Mouse (Mus musculus) effector memory CD4-positive, alpha-beta T cell, adult 7 months (primary cell): ENCODE data around the gene Vmn1r142. TPM values are rescaled to one million over a fixed set of nuclear protein-coding genes. Genes with fewer than 3 reads are reported as not detected.

Experiments
- polyA plus RNA-seq: library from polyadenylated mRNA; unstranded; fragments of 100-300 nt; shearing (Covaris generic); gene quantifications from one replicate; pipeline ENCODE4 v1.2.1, GENCODE M21; 2017

Vmn1r142 gene
- not detected for polyA plus RNA-seq

GRCm38 (mm10) chr7:22163935-22164334, at the start of gene Vmn1r142:
Gene Vmn1r142 (minus strand): TSS chr7:22164035.

DNA sequence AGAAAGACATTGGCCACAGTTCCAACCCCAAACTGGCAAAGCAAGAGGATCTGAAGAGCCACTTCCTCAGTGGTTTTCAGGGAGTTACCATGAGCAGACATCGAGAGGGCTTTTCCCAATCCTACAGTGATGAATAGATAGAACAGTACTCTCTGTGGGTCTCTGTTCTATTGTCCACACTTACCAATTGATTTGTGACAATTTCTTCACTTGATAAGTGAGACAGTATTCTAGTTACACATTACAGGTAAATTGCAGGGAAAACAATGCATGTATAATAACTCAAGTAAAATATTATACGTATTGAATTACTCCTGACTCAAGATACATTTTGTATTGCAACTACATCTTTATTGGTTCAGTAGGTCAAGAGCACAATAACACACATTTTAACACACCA, 37.3 kb upstream of the Vmn1r142 start, which contains the start of gene Gm8653:
Gene Gm8653, minus strand, starts transcription at position 101 of the 400 bp plus-strand sequence.

DNA sequence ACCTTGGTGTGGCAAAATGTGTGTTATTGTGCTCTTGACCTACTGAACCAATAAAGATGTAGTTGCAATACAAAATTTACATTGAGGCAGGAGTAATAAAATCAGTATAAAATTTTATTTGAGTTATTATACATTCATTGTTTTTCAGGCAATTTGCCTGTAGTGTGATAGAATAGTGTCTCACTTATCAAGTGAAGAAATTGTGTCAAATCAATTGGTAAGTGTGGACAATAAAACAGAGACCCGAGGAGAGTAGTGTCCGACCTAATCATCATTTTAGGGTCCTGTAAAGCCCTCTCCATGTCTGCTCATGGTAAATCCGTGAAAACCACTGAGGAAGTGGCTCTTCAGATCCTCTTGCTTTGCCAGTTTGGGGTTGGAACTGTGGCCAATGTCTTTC, 25.2 kb upstream of the Vmn1r142 start, which contains the start of gene Vmn1r143:
Gene Vmn1r143, plus strand, starts transcription at position 301 of the 400 bp plus-strand sequence.

GRCm38 (mm10) chr7:22134641-22135040, 29.2 kb downstream of the Vmn1r142 start, which contains the start of gene Gm10666:
Gene Gm10666 (minus strand): TSS chr7:22134741.

DNA sequence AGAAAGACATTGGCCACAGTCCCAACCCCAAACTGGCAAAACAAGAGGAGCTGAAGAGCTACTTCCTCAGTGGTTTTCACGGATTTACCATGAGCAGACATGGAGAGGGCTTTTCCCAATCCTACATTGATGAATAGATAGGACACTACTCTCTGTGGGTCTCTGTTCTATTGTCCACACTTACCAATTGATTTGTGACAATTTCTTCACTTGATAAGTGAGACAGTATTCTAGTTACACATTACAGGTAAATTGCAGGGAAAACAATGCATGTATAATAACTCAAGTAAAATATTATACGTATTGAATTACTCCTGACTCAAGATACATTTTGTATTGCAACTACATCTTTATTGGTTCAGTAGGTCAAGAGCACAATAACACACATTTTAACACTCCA, 45.7 kb downstream of the Vmn1r142 start, which contains the start of gene Gm16451:
Gene Gm16451, minus strand, starts transcription at position 101 of the 400 bp plus-strand sequence.

Other genes with a start within 250 kb of the Vmn1r142 start
- gene Gm5891, start 242.7 kb downstream of the Vmn1r142 start, polyA plus RNA-seq = 0.69 TPM
- not detected for gene Vmn1r137, start 169.4 kb downstream of the Vmn1r142 start, polyA plus RNA-seq
- gene Vmn1r138, start 135.1 kb downstream of the Vmn1r142 start, polyA plus RNA-seq = not detected
- not detected for gene Gm6176, start 107.7 kb downstream of the Vmn1r142 start, polyA plus RNA-seq
- gene Vmn1r139, start 95.0 kb downstream of the Vmn1r142 start, polyA plus RNA-seq = not detected
- gene Gm16451, start 45.8 kb downstream of the Vmn1r142 start, polyA plus RNA-seq = not detected
- gene Gm10666, start 29.3 kb downstream of the Vmn1r142 start, polyA plus RNA-seq = not detected
- gene Vmn1r143, start 25.3 kb upstream of the Vmn1r142 start, polyA plus RNA-seq = 0.55 TPM
- gene Gm8653, start 37.2 kb upstream of the Vmn1r142 start, polyA plus RNA-seq = not detected
- not detected for gene Gm8453, start 65.4 kb upstream of the Vmn1r142 start, polyA plus RNA-seq
- not detected for gene Gm4187, start 165.7 kb upstream of the Vmn1r142 start, polyA plus RNA-seq
- gene Gm8660, start 207.0 kb upstream of the Vmn1r142 start, polyA plus RNA-seq = not detected
- not detected for gene Vmn1r148, start 249.5 kb upstream of the Vmn1r142 start, polyA plus RNA-seq